Mouse (Mus musculus): ENCODE results near the gene Dstyk. TPM values are rescaled to one million over a fixed set of nuclear protein-coding genes. Genes with fewer than 3 reads are reported as not detected.

Dstyk gene
- polyA plus RNA-seq, 1 experiment from 2014 or later, result 8.9 TPM

- Histone ChIP-seq H3K27me3 (replicated peaks) (no peaks in the 10 kb centered on the region), H3K4me1 (replicated peaks) (peaks cover 25% of the 10 kb centered on the region), H3K4me3 (replicated peaks) (peak within 1 kb of the TSS; percentile 73), H3K36me3 (no peaks in the 10 kb centered on the region), H3K4me2 (replicated peaks) (peak within 1 kb of the TSS; percentile 95), H3K9me3 (no peaks in the 10 kb centered on the region), H3K27ac (peak within 1 kb of the TSS; percentile 75), H3K9ac (peak within 1 kb of the TSS; percentile 77)
- ATAC-seq, result peak; percentile 14; the same call in 1 of the 2 replicates
- under 1% methylated on average over 50 of the region's 50 CpGs for WGBS
These were observed 26.4 kb upstream of the Dstyk start, which contains the start of gene Tmcc2 for GRCm38 (mm10) chr1:132390691-132391579. Tmcc2 (minus strand) TSS chr1:132391281.

GRCm38 (mm10) chr1:132391580-132392022, 25.8 kb upstream of the Dstyk start:
- peak overlapping the region; percentile 73 for H3K4me3 ChIP-seq (replicated peaks)
- ATAC-seq, result peak; percentile 95
- H3K36me3 ChIP-seq, result no peaks in the 10 kb centered on the region
- H3K4me1 ChIP-seq (replicated peaks), result peaks cover 23% of the 10 kb centered on the region
- H3K27ac ChIP-seq, result peak overlapping the region; percentile 75
- under 1% methylated on average over 43 of the region's 54 CpGs for WGBS
- H3K27me3 ChIP-seq (replicated peaks), result no peaks in the 10 kb centered on the region
- no peaks in the 10 kb centered on the region for H3K9me3 ChIP-seq
- peak overlapping the region; percentile 95 for H3K4me2 ChIP-seq (replicated peaks)
- peak overlapping the region; percentile 77 for H3K9ac ChIP-seq

GRCm38 (mm10) chr1:132392872-132393271, 24.5 kb upstream of the Dstyk start:
- H3K27ac ChIP-seq, result no peak overlapping the region
- no peak for ATAC-seq
- H3K4me2 ChIP-seq (replicated peaks), result no peak overlapping the region
- WGBS, result 65% methylated on average over 5 of the region's 5 CpGs
- H3K9me3 ChIP-seq, result no peaks in the 10 kb centered on the region
- no peaks in the 10 kb centered on the region for H3K27me3 ChIP-seq (replicated peaks)
- peaks cover 20% of the 10 kb centered on the region for H3K4me1 ChIP-seq (replicated peaks)
- H3K36me3 ChIP-seq, result no peaks in the 10 kb centered on the region
- no peak overlapping the region for H3K9ac ChIP-seq
- H3K4me3 ChIP-seq (replicated peaks), result no peak overlapping the region

- ATAC-seq, result no peak
- H3K9me3 ChIP-seq, result no peaks in the 10 kb centered on the region
- no peaks in the 10 kb centered on the region for H3K27me3 ChIP-seq (replicated peaks)
- no peak overlapping the region for H3K4me2 ChIP-seq (replicated peaks)
- H3K36me3 ChIP-seq, result no peaks in the 10 kb centered on the region
- H3K27ac ChIP-seq, result no peak overlapping the region
- no peak overlapping the region for H3K9ac ChIP-seq
- H3K4me3 ChIP-seq (replicated peaks), result no peak overlapping the region
- H3K4me1 ChIP-seq (replicated peaks), result no peaks in the 10 kb centered on the region
- 44% methylated on average over 2 of the region's 2 CpGs for WGBS
These were observed 20.6 kb upstream of the Dstyk start for GRCm38 (mm10) chr1:132396705-132397104.

GRCm38 (mm10) chr1:132400538-132400937, 16.8 kb upstream of the Dstyk start:
- Histone ChIP-seq H3K27me3 (replicated peaks) (no peaks in the 10 kb centered on the region), H3K9me3 (no peaks in the 10 kb centered on the region), H3K9ac (no peak overlapping the region), H3K4me2 (replicated peaks) (no peak overlapping the region), H3K4me1 (replicated peaks) (no peaks in the 10 kb centered on the region), H3K27ac (no peak overlapping the region), H3K36me3 (no peaks in the 10 kb centered on the region), H3K4me3 (replicated peaks) (no peak overlapping the region)
- 48% methylated on average over 1 of the region's 1 CpGs for WGBS
- ATAC-seq, result no peak

GRCm38 (mm10) chr1:132401843-132402242, 15.5 kb upstream of the Dstyk start:
- Histone ChIP-seq H3K27me3 (replicated peaks) (no peaks in the 10 kb centered on the region), H3K9me3 (no peaks in the 10 kb centered on the region), H3K36me3 (no peaks in the 10 kb centered on the region), H3K4me2 (replicated peaks) (no peak overlapping the region), H3K4me3 (replicated peaks) (no peak overlapping the region), H3K27ac (no peak overlapping the region), H3K4me1 (replicated peaks) (no peaks in the 10 kb centered on the region), H3K9ac (no peak overlapping the region)
- no peak for ATAC-seq
- WGBS, result 88% methylated on average over 1 of the region's 1 CpGs

GRCm38 (mm10) chr1:132410657-132411056, 6.7 kb upstream of the Dstyk start:
- no peak for ATAC-seq
- no peaks in the 10 kb centered on the region for H3K4me1 ChIP-seq (replicated peaks)
- no peak overlapping the region for H3K4me2 ChIP-seq (replicated peaks)
- no peak overlapping the region for H3K9ac ChIP-seq
- H3K27me3 ChIP-seq (replicated peaks), result no peaks in the 10 kb centered on the region
- no peaks in the 10 kb centered on the region for H3K36me3 ChIP-seq
- H3K9me3 ChIP-seq, result no peaks in the 10 kb centered on the region
- no peak overlapping the region for H3K4me3 ChIP-seq (replicated peaks)
- H3K27ac ChIP-seq, result no peak overlapping the region
- 85% methylated on average over 3 of the region's 3 CpGs for WGBS

- H3K9me3 ChIP-seq, result no peaks in the 10 kb centered on the region
- no peak for ATAC-seq
- no peaks in the 10 kb centered on the region for H3K36me3 ChIP-seq
- no peaks in the 10 kb centered on the region; the same call in 1 of the 2 replicates for H3K4me1 ChIP-seq (replicated peaks)
- H3K4me3 ChIP-seq (replicated peaks), result no peak overlapping the region
- H3K4me2 ChIP-seq (replicated peaks), result no peak overlapping the region
- H3K27me3 ChIP-seq (replicated peaks), result no peaks in the 10 kb centered on the region
- no peak overlapping the region for H3K27ac ChIP-seq
- H3K9ac ChIP-seq, result no peak overlapping the region
- WGBS, result 70% methylated on average over 8 of the region's 8 CpGs
These were observed 962 bp upstream of the Dstyk start for GRCm38 (mm10) chr1:132416244-132416942.

- WGBS, result 15% methylated on average over 6 of the region's 6 CpGs
- H3K9ac ChIP-seq, result peak overlapping the region; percentile 88
- no peak for ATAC-seq
- H3K27me3 ChIP-seq (replicated peaks), result no peaks in the 10 kb centered on the region
- H3K36me3 ChIP-seq, result no peaks in the 10 kb centered on the region
- peak overlapping the region; percentile 87 for H3K4me2 ChIP-seq (replicated peaks)
- H3K9me3 ChIP-seq, result no peaks in the 10 kb centered on the region
- H3K4me3 ChIP-seq (replicated peaks), result peak overlapping the region; percentile 74
- H3K4me1 ChIP-seq (replicated peaks), result no peaks in the 10 kb centered on the region; the same call in 1 of the 2 replicates
- H3K27ac ChIP-seq, result peak overlapping the region; percentile 91
These were observed 438 bp upstream of the Dstyk start for GRCm38 (mm10) chr1:132416943-132417290.

GRCm38 (mm10) chr1:132420206-132420605, 2.9 kb downstream of the Dstyk start:
- H3K9me3 ChIP-seq, result no peaks in the 10 kb centered on the region
- ATAC-seq, result no peak
- no peak overlapping the region for H3K9ac ChIP-seq
- H3K4me2 ChIP-seq (replicated peaks), result no peak overlapping the region
- no peaks in the 10 kb centered on the region for H3K27me3 ChIP-seq (replicated peaks)
- 0 out of 2 replicates have a peak, but pooled peaks cover 3% of the 10 kb centered on the region for H3K36me3 ChIP-seq
- WGBS, result 71% methylated on average over 2 of the region's 2 CpGs
- H3K27ac ChIP-seq, result no peak overlapping the region
- H3K4me3 ChIP-seq (replicated peaks), result no peak overlapping the region
- H3K4me1 ChIP-seq (replicated peaks), result no peaks in the 10 kb centered on the region; the same call in 1 of the 2 replicates

GRCm38 (mm10) chr1:132420662-132421061, 3.3 kb downstream of the Dstyk start:
- H3K9me3 ChIP-seq, result no peaks in the 10 kb centered on the region
- no peaks in the 10 kb centered on the region; the same call in 1 of the 2 replicates for H3K4me1 ChIP-seq (replicated peaks)
- H3K27ac ChIP-seq, result no peak overlapping the region
- H3K9ac ChIP-seq, result no peak overlapping the region
- H3K4me3 ChIP-seq (replicated peaks), result no peak overlapping the region
- WGBS, result 86% methylated on average over 7 of the region's 7 CpGs
- no peaks in the 10 kb centered on the region for H3K27me3 ChIP-seq (replicated peaks)
- ATAC-seq, result no peak
- no peak overlapping the region for H3K4me2 ChIP-seq (replicated peaks)
- H3K36me3 ChIP-seq, result 0 out of 2 replicates have a peak, but pooled peaks cover 3% of the 10 kb centered on the region

- Histone ChIP-seq H3K36me3 (0 out of 2 replicates have a peak, but pooled peaks cover 3% of the 10 kb centered on the region), H3K27ac (no peak overlapping the region), H3K4me2 (replicated peaks) (no peak overlapping the region), H3K27me3 (replicated peaks) (no peaks in the 10 kb centered on the region), H3K9ac (no peak overlapping the region), H3K4me3 (replicated peaks) (no peak overlapping the region), H3K4me1 (replicated peaks) (no peaks in the 10 kb centered on the region; the same call in 1 of the 2 replicates), H3K9me3 (no peaks in the 10 kb centered on the region)
- WGBS, result 90% methylated on average over 5 of the region's 5 CpGs
- ATAC-seq, result no peak
These were observed 5.7 kb downstream of the Dstyk start for GRCm38 (mm10) chr1:132422912-132423696.

All from intestine, embryonic 15.5 days (tissue).